Mouse (Mus musculus) ovary, postnatal 36 days (tissue): ENCODE data around the gene Fgr.

ENCODE experiments used
- DNase-seq: peaks from one replicate; pipeline ENCODE4 v3.0.0; 2022; ENCODE audit warnings: low spot score, mixed read lengths

The Fgr gene

DNA sequence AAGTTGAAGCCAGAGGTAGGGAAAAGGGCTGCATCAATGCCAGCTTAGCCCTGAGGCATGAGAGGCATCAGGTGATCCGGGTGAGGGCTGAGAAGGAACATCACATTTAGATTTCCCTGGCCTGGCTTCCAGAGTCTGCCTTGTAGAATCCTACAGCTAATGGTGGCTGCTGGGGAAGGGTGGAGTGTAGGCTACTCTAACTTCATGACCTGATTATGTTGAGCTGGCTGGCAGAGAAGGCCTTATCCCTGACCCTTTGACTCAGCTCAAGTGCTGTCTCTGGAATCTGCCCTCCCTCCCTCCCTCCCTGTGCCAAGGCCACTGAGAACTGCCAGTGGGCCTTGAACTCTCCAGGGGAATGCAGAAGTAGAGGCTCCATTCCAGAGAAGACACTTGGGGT is 61.6 kb downstream of the Fgr start:
- no peak for DNase-seq

DNA sequence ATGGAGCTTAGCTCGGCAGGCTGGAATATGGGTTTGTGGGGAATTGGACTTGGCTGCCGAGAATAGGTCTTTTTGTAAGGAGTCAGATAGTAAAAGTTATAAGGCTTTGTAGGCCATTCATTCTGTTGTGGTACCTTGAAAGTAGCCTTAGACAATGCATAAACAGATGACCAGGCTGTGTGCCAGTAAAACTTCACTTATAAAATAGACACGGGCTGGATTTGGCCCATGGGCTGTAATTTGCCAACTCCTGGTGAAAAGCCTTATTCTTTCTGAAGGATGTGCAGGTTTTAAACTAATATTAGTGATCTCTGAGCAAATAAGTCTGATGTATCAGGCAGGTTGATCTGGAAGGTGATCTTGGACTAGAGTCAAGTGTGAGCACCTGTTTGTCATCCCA is 62.1 kb downstream of the Fgr start:
- DNase-seq, result no peak

DNA sequence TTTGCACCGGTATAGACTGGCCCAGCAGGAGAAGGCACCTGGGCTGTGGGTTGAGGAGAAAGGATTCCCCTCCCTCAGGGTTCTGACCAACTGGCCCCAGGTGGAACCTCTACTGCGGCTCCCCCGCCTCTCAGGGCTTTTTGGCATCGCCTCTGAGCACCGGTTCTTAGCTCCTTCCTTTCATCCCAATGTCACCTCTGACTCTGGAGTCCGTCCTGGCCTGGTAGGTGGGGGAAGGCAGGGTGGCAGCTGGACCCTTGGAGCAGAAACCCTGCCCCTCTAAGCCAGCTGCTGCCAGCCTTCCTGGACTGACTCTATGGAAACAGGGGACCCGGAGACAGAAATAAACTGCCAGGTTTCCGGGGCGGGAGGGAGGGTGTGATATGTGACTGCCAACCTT is 63.4 kb downstream of the Fgr start:
- DNase-seq, result no peak

DNA sequence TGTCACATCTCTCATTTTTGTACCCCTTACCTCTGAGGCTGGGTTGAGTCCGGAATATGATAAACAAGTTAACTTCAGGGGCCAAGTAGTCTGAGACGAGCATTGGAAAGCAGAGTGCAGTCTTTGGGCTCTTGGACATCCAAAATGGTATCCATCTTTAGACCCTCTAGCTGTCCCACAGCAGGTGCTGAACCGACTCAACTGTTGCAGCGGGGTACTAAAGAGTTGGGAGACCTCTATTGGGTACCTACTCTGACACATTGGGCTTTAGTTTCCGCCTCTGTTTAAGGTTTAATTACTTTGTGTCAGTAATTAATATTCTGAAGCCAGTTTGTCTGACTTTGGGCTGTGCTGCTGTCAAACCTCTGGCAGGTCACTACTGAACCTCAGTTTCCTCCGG is 63.9 kb downstream of the Fgr start:
- no peak for DNase-seq

DNA sequence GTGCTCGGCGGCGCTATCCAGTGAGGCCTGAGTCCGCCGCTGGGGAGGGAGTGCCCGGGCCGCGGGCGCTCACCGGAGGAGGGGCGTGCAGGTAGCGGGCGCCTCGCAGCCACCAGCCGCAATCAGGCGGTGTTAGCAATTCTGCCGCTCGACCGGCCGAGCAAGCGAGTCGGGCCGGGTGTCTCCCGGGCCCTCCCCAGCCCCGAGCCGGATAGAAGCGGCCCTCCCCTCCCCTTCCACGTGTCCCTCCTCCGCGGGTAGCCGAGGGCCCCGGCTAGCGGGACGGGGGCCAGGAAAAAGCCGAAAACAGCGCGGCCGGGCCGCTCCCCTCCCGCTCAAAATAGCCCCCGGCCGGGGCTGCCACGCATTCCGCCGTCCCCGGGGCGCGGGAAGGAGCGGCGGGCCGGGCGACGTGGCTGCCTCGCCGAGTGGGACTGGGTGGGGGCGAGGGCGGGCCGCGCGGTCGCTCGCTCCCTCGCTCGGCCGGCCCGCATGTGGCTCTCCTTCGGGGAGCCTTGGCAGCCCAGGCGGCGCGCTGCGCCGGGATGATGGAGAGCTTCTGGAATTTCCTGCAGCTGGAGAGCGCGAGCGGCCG is 64.7 kb downstream of the Fgr start:
- peak; percentile 70 for DNase-seq

DNA sequence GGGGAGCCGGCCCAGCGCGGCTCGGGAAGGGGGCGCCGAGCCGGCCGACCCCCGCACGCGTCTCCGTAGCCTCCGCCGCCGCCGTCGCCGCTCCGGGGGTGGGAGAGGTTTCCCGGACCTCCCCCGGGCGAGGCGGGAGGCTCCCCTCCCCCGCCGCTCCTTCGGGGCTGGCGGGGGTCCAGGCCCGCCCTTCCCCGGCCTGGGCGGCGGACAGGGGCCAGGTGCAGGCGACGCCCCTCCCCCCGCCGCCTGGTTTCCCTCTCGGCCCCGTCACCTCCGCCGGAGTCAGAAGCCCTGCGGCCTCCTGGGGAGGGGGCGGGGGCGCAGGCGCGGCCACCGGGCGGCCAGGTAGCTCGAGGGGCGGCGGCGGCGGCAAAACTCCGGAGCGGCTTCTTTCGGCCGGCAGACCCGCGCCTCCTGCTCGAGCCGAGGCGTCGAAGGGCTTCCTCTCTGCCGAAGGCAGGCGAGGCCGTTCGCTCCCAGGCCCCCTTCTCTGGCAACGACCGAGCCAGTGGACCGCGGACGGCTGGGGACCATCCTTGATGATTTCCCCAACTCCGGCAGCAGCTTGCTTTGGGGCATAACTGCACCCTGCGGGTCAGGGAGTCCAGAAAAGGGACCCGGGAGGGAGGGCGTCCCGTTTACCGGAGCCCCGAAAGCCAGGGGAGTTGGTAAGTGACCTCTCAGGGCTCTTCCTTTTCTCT is 65.4 kb downstream of the Fgr start:
- DNase-seq, result peak; percentile 63

DNA sequence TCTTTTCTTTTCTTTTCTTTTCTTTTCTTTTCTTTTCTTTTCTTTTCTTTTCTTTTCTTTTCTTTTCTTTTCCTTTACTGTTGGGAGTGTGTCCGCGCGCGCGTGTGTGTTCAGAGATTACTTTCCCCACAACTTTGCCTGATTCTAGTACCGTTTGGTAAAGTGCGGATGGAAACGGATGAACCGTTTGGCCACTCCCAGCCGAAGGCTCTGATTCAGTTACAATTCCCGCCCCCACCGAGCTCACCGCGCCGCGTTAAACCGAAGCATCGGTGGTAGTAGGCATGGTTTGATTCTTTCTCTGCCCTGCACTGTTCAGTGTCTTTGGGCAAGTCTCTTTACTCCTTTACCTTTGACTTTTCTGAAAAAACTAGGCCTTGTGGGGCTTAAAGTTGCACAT is 65.9 kb downstream of the Fgr start:
- DNase-seq, result no peak

DNA sequence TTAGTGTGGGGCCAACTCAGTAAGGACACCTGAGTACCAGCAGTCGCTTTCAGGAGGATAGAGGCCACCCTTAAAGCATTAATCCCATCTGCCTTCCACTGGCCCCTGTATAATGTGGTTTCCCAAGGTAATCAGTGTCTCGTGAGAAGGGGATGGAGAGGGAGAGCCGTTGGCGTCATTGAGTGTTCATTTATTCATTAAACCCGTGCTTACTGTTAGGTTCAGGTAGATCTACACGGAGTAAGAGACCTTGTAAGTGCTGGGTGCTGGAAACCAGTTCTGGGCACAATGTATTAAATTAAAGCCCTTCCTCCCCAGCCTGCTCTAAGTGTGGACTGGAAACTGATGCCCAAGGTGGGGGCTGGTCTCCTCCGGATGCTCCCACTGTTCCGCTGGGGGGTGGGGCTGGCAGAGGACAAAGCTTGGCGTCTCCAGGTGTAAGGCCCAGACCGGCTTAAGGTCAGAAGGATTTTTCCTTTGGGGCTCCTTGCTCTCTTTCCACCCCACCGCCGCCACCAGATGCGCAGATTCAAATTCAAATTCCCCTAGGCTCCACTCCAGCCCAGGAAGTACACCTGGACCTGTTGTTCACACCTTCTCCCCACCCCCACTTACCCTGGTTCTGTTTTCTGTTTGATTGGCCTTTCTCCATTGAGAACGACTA is 66.5 kb downstream of the Fgr start:
- DNase-seq, result peak; percentile 11

DNA sequence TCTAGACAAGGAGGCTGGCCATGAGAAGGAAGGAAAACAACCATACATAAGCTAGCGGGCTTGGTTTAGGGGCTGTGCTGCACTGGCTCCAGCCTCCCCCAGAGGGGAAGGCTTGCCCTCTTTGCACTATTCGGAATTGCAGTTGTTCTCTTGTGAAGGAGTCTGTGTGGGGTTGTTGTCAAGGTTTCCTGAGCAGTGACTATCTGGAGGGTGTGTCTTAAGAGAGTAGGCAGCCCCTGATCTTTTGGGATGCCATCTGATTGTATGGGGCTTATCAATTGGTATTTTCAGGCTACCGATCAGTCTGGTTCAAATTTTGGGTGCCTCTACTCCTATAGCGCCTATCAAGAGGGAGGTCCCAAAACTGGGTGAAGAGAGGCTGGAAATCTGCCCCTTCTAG is 68.3 kb downstream of the Fgr start:
- no peak for DNase-seq

DNA sequence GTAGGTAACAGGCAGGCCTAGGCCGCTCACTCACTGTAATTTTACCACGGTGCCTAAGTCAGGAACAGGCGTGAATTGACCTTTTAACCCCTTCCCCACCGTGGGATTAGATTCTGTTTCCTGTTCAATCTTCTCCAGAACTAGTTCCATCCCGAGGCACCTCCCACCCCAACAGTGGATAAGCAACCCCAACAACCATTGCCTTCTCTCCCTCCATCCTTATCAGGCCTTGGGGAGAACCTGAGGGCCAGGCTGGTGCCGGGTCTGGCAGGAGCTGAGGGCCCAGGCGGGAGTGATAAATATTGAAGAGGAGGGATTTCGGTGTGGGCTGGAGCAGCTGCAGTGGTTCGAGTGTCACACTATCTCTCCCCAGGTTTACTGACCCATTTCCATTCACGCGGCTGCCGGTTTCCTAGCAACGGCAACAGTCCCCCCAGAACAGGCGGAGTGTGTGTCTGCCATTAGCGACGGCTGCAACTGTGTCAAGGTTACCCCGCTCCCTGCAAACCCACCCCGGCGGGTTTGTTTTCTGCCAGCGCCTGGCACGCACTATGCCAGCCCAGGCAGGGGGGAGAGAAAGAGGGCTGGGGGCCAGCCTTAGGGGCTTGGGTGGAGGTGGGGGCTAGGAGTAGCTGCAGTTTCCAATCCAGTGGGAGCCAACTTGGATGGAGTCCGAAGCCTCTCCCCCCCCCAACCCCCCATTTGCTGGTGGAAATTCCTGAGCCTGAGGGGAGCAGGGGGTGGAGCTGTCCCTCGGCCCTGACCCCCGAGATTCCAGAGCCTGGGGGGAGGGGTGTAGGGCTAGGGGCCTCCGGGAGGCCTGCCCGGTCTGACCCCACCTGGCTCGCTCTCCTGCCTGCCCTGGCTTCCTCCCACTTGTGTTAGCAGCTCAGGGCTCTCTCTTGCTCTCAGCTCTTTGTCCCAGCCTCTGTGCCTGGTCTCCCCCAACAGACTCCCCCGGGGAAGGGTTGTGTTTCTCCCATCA is 69.0 kb downstream of the Fgr start:
- DNase-seq, result peak; percentile 77

DNA sequence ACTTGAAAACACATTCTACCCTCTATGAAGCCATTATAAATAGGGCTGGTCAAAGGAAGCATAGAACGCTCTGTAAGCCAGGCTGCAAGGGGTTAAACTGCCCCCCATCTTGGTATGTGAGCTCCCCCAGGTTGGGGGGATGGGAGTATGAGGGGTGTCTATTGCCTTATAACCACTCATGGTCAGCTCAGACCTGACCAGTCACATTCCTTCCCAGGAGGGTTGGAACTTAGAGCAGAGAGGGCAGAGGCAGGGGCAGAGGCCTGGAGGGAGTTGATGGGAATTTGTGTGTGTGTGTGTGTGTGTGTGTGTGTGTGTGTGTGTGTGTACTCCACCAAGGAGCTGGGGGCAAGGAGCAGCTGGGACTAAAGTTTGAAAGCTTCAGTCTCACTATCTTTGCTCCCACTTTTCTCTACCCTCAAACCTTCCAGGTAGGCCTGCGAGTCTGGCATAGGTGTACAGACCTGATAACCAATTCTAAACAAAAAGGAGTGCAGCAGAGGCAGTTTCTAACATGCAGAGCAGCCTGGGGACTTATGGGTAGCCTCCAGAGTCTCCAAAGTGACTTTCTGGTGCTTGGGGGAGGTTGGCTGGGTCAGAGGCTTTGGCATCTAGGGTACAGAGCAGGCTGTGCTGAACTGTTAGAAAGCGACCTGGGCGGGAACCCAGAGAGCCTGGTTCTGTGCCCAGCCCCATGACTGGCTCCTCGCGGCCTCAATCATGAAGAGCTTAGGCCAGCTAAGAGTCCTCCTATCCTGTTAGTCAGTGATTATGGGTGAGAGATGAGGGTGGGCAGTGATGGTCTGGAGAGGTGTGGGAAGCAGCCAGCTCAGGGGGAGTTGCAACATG is 70.1 kb downstream of the Fgr start:
- DNase-seq, result no peak

DNA sequence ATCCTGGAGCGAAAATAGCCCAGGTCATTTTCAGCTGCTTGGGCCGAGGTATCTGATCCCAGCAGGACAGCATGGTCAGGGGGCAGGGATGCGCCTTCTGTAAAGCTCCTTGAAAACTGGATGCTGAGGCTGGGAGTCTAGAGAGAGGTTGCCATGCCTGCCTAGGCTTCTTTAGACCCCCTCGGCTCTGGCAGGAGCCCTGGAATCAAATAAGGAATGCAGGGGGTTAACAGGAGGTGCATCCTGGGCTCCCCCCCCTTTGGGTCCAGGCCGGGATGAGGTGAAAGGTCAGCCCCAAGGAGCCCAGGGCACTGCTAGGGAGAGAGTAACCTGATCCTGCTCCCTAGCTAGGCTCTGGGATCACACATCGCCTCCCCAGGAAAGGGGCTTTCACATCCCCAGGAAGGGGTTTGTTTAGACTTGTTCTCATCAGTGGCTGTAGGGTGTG is 70.8 kb downstream of the Fgr start:
- DNase-seq, result no peak

DNA sequence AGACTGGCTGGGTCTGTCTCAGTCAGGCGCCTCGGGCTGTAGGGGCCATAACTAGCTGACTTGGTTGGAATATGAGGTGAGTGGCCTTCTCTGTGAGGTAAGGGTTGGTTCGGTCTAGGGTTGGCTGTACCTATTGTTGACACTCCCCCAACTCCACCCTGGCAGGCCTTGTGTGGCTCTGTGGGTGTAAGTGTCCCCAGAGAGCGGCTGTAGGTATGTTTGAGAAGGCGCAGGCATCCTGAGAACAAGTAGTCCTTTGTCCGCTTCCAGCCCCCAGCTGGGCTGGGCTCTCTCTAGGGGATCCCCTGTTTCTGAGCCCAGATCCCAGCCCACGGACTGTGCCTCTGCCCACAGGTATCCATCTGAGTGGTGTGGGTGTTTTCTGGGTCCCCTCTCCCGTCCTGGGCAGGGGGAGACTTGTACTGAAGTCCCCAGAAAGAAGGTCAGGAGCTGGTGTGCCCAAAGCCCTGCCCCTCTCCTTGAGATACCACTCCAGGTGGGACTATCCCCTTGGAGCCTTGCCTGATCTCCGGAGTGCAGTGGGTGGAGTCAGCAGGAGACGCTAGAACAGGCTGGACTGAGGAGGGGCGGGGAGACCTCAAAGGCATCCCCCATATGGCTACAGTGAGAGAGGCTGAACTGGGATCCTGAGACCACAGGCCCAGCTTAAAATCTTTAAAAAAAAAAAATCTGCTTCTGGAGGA is 72.0 kb downstream of the Fgr start:
- no peak for DNase-seq

DNA sequence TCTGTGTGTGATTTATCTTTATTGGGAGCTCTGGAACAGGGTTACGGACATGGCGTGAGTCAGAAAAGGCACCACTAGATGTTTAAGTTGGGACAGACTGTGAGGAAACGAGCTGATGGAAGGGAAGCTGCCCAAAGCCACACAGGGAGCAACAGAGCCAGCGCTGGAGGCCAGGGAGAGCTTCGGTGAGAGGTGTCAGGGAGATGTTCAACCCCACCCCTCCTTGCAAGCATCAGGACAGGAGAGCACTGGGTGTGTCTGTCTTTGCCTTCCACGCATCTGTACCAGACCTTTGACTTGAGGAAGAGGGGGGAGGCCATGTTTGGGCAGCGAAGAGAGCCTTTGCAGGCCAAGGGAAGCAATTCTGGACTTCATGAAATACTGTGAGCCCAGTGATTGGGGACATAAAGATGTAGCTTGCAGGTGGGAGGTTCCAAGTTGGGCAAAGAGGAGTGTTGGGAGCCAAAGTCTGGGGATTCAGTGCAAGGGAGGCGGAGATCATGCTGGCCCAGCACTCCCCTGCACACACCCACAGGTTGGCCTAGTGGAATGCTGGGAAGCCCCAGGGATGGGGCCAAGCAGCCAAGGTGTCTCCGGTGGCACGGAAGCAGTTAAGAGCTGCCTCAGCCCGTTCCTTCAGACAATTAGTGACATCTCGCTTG is 72.9 kb downstream of the Fgr start:
- DNase-seq, result no peak

DNA sequence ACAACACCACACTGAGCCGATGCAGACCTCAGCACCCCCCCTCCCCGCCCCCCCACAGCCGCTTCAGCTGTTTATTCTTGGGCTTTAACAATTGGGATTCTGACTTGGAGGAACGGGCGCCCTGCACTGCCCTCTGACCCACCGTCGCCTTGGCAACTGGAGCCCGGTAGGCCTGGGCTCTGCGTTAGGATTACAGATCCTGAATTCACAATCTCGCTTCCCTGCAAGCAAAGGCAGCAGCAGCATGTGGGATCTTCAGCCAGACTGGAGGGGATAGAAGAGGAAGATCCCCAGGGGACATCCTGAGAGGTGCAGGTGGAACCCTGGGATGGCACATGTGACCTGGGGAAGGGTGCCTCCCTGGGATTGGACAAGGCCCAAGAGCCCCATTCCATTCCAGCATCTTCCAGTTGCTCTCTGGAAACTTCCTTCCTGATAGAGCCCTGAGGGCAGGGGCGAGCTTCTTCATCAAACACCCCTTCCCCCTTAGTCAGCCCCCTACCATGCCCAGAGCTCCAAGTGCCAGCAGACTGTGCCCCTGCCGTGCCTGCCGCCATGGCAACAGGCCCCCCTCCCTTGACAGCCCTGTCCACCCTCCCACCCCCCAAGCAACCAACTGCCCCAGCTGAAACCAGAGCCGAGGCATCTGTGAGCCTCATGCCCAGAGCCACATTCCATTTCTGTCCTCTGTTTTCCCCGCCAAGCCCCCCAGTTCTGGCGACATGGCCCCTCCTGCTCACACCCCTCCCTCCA is 73.6 kb downstream of the Fgr start:
- DNase-seq, result no peak

DNA sequence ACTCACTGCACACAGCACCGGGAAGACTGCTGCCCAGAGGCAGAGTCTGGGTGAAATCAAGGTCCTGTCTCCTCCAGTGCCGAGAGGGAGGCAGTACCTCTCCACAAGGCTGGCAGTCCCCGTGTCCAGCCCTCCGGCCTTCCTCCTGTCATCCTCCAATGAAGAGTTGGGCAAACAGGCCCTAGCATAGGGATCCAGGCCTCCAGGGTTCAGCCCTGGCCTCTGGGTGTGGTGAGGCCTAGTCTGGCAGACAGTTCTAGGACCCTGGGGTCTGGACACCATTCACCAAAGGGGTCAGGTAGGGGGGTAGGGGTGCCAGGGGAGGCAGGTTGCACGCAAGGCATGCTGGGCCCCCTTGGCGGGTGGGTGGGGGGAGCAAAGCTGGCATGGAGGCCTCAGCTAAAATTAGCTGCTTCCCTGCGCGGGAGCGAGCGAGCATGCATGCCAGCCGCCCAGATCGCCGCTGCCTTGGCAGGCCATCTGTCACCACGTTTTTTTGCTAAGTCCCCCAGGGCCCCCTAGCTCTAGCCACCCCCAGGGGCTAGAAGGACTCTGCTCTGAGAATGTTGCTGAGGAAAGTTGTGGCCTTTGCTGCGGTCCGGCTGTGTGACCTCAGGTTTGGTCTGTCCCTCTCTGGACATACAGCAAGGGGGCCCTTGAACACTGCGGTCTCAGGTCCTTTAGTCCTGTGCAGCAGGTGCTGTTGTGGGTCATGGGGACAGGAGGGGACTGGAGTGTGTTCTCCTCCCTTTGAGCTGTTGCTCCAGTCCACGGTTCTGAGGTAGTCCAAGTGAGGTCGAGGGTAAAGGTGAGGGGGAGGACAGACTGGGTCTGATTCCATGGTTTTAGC is 75.4 kb downstream of the Fgr start:
- DNase-seq, result peak; percentile 11

DNA sequence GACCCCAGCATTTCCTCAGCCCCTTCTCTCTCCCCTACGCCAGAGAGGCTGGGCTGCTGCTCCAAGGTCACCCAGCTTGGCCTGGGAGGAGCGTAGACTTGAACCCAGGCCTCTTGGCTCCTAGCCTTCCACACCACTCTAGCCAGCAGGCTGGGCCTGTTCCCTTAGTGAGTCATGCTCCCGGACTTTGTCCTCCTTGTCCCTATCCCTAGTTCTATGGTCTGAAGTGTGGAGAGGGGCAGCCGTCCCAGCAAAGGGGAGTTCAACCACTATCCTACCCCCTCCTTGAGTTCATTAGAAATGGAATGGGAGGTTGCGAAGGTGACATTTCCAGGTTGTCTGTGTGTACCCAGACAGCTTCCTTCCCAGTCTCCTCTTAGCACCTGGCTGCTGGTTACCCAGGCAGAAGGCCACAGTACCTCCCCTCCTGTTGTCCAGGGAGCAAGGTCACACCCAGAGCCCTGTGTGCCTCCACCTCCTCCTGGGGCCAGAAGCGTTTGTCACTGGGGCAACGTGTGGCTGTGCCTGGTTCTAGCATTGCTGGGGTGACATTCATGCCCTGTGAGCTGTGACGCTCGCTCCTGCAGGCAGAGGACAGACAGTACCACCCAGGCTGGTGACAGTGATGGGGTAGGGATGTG is 76.4 kb downstream of the Fgr start:
- DNase-seq, result peak; percentile 24
